In genomic region chr7:101737735-101738134, GRCm38 (mm10) we compare ENCODE assay signal across 12 mouse cellular contexts.
"Had no signal": no experiment of that assay in that cellular context is flagged by ENCODE, and none has a peak within 500 bp of the region (broad histone marks: within the 10 kb centered on the region; RNA-seq: fewer than 3 reads in every experiment).

No protein-coding gene starts in this region.

- H3K36me3 ChIP-seq: limb, embryonic 15.5 days; midbrain, embryonic 10.5 days; neural tube, embryonic 15.5 days had no signal

- H3K4me2 ChIP-seq: limb, embryonic 15.5 days; neural tube, embryonic 15.5 days had no signal

- DNase-seq: kidney, adult 2 months; kidney, postnatal 25 days; lung, adult 18-20 months; midbrain, embryonic 14.5 days; right cerebral cortex, adult 18-20 months; right cerebral cortex, postnatal 25 days; thymus, postnatal 4 days had no signal

- H3K9me3 ChIP-seq: limb, embryonic 15.5 days; midbrain, embryonic 10.5 days; neural tube, embryonic 15.5 days had no signal

- H3K4me1 ChIP-seq: limb, embryonic 15.5 days had no signal

- H3K9ac ChIP-seq: limb, embryonic 15.5 days; neural tube, embryonic 15.5 days had no signal

- H3K27ac ChIP-seq: left cerebral cortex, adult 2 months; limb, embryonic 15.5 days; midbrain, embryonic 10.5 days; neural tube, embryonic 15.5 days had no signal

- H3K4me3 ChIP-seq: left cerebral cortex, adult 2 months; limb, embryonic 15.5 days; midbrain, embryonic 10.5 days; myocyte; neural tube, embryonic 15.5 days had no signal

- H3K27me3 ChIP-seq: limb, embryonic 15.5 days; neural tube, embryonic 15.5 days had no signal
